Mouse (Mus musculus) intestine, embryonic 14.5 days (tissue): Measurements from ENCODE around the gene Atp1a1. TPM values are rescaled to one million over a fixed set of nuclear protein-coding genes. Genes with fewer than 3 reads are reported as not detected.

ENCODE experiments used
- ATAC-seq: fragments of 200-750 bp; cut with Nextera tagmentation; replicated peaks from 2 replicates; pipeline ENCODE4 v1.8.0; 2017; ENCODE audit warnings: low read depth, moderate number of reproducible peaks, moderate TSS enrichment, moderate library complexity; ENCODE audit not compliant: low FRiP score, low TSS enrichment
- DNase-seq: peaks from one replicate; pipeline ENCODE4 v3.0.0-alpha.2; 2018; ENCODE audit warnings: low spot score
- H3K27ac ChIP-seq: fragments of 300-500 bp; sonication (generic); 2 replicates; pipeline ENCODE4 v1.5.1; 2014; ENCODE audit warnings: low read depth, mild to moderate bottlenecking, control low read depth
- H3K27me3 ChIP-seq: fragments of 300-500 bp; sonication (generic); replicated peaks from 2 replicates; pipeline ENCODE4 v1.6.1; 2014; ENCODE audit warnings: low read length, control low read depth; ENCODE audit not compliant: control insufficient read depth, insufficient read depth
- H3K36me3 ChIP-seq: fragments of 300-500 bp; sonication (generic); 2 replicates; pipeline ENCODE4 v1.6.1; 2014; ENCODE audit warnings: low read length, control low read depth; ENCODE audit not compliant: control insufficient read depth, insufficient read depth
- H3K4me1 ChIP-seq: fragments of 300-500 bp; sonication (generic); replicated peaks from 2 replicates; pipeline ENCODE4 v1.6.1; 2014; ENCODE audit warnings: low read length, control low read depth, mixed read lengths; ENCODE audit not compliant: control insufficient read depth, insufficient read depth
- H3K4me2 ChIP-seq: fragments of 300-500 bp; sonication (generic); 2 replicates; pipeline ENCODE4 v1.6.1; 2014; ENCODE audit warnings: low read length
- H3K4me3 ChIP-seq: fragments of 300-500 bp; sonication (generic); 2 replicates; pipeline ENCODE4 v1.5.1; 2014; ENCODE audit warnings: low read depth, low read length, control low read depth, mixed read lengths
- H3K9ac ChIP-seq: fragments of 300-500 bp; sonication (generic); 2 replicates; pipeline ENCODE4 v1.6.1; 2014; ENCODE audit warnings: mild to moderate bottlenecking, low read length
- H3K9me3 ChIP-seq: fragments of 300-500 bp; sonication (generic); 2 replicates; pipeline ENCODE4 v1.6.1; 2016; ENCODE audit warnings: low read length, control low read depth; ENCODE audit not compliant: control insufficient read depth
- WGBS: fragments of 180-500 bp; shearing (Covaris S2); extraction: QIAGEN DNeasy Blood & Tissue Kit; methylation state at CpG from one replicate; pipeline ENCODE4 v1.1.7; 2014; 5-methylcytosine and 5-hydroxymethylcytosine counted together
- polyA plus RNA-seq: library from polyadenylated mRNA; unstranded; fragments of >200 nt; fragmentation: Nextera tagmentation; extraction: Ambion mirVana; gene quantifications from 2 replicates; pipeline ENCODE4 v1.2.1, GENCODE M21; 2014

Atp1a1 gene
- polyA plus RNA-seq, result 238 and 276 TPM in 2 replicates

DNA sequence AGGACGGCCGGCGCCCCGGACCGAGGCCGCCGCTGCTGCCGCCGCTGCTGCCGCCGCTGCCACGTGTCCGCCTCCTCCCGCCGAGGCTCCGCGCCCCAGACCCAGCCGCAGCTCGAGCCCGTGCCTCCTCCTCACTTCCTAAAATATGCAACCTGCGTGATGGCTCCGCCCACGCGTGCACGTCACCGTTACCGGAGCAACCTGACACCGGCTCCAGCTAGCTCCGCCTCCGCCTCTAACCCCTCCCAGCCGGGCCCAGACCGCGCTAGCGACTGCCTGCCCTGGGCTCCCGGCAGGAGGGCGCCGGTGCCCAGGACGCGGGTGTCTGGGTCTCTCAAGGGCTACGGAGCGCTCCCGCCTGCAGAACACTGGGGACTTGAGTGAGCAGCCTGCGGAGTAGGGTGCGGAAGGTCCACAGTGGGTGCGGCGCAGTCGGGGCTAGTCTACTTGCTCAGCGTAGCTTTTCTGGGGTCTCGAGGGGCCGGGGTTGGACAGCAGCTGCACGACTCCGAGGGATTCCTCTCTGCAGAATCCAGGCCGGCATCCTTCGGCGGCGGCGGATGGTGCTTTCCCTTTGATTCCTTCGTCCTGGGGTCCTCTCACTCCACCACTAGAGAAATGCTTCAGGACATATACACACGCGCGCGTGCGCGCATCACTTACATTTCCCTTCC lies at the start of gene Atp1a1:
Gene Atp1a1 (minus strand): TSS at position 135 of the 674 bp plus-strand sequence.
- ATAC-seq (peak; percentile 96), DNase-seq (peak; percentile 99)
- no peaks in the 10 kb centered on the region for H3K36me3 ChIP-seq

DNA sequence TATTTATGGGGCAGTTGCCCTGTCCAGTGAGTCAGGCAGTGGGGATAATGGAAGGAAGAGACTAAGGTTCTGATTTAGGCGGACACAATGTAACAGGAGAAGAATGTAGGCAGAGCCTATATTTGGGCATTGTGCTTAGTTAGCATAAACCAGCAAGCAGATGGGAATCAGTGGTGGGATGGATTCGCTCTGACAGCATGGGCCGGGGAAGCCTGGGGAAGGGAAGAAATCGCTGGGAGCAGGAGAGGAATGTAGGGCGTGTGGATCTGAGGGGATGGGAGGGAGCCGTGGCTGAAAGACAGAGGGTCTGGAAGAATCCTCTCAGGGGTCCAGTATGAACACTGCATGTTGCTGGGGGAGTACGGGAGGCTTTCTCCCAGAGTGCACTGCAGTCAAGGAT lies 49.0 kb upstream of the Atp1a1 start:
- Histone ChIP-seq H3K4me2 (no peak overlapping the region), H3K4me3 (no peak overlapping the region), H3K9ac (no peak overlapping the region), H3K4me1 (no peaks in the 10 kb centered on the region), H3K9me3 (no peaks in the 10 kb centered on the region), H3K36me3 (no peaks in the 10 kb centered on the region), H3K27ac (peak overlapping the region; percentile 24), H3K27me3 (no peaks in the 10 kb centered on the region)
- no peak for DNase-seq
- peak; percentile 40; the same call in 1 of the 2 replicates for ATAC-seq
- WGBS, result 26% methylated on average over 7 of the region's 7 CpGs

More for the DNA sequence above, at the start of gene Atp1a1:
- Histone ChIP-seq H3K9ac (peak within 1 kb of the TSS; percentile 98), H3K4me2 (peak within 1 kb of the TSS; percentile 72), H3K27me3 (no peaks in the 10 kb centered on the region), H3K9me3 (no peaks in the 10 kb centered on the region), H3K27ac (peak within 1 kb of the TSS; percentile 99), H3K4me3 (peak within 1 kb of the TSS; percentile 62), H3K4me1 (peaks cover 46% of the 10 kb centered on the region)
- WGBS, result under 1% methylated on average over 58 of the region's 64 CpGs

DNA sequence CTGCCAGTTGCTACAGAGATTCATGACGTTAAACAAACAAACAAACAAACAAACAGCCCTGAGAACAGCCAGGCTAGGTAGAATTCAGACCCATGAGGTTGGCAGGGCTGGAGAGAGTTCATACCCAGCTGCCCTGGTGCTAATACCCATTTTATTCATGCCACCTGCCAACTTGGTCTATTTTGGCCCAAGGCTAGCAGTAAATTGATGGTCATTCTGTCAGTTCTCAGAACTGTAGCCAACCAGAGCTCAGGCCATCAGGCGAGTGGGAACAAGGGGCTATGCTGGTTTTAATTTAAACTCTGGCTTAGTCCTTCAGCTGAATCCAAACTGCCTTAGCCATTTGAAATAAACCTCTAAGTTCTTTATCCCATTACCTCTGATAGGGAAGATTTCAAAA lies 48.5 kb upstream of the Atp1a1 start:
- WGBS, result 84% methylated on average over 2 of the region's 2 CpGs
- no peaks in the 10 kb centered on the region for H3K27me3 ChIP-seq
- H3K9me3 ChIP-seq, result no peaks in the 10 kb centered on the region

DNA sequence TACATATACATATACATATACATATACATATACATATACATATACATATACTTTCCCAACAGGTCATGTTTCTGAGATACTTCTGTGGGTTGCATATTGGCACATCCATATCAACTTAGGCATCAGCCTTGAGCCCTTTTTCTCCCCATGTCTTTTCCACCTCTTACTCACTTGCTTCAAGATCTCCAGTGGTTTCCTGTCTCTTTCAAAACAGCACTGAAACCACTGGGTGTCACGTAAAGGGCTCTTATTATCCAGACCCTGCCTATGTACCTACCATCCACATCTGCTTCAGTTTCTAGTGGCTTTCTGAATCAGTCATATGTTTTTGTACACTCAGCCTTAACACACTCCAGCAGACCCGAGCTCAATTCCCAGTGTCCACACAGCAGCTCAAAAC lies 45.8 kb upstream of the Atp1a1 start:
- ATAC-seq (no peak), DNase-seq (no peak)
- Histone ChIP-seq H3K9ac (no peak overlapping the region), H3K4me2 (no peak overlapping the region), H3K36me3 (no peaks in the 10 kb centered on the region), H3K27ac (no peak overlapping the region), H3K27me3 (no peaks in the 10 kb centered on the region), H3K9me3 (no peaks in the 10 kb centered on the region), H3K4me3 (no peak overlapping the region), H3K4me1 (no peaks in the 10 kb centered on the region)
- 79% methylated on average over 2 of the region's 2 CpGs for WGBS

More for the DNA sequence above, 48.5 kb upstream of the Atp1a1 start:
- DNase-seq (no peak), ATAC-seq (no peak)
- no peak overlapping the region for H3K4me3 ChIP-seq
- no peak overlapping the region for H3K27ac ChIP-seq
- H3K36me3 ChIP-seq, result no peaks in the 10 kb centered on the region
- H3K4me2 ChIP-seq, result no peak overlapping the region
- H3K9ac ChIP-seq, result no peak overlapping the region
- H3K4me1 ChIP-seq, result no peaks in the 10 kb centered on the region

DNA sequence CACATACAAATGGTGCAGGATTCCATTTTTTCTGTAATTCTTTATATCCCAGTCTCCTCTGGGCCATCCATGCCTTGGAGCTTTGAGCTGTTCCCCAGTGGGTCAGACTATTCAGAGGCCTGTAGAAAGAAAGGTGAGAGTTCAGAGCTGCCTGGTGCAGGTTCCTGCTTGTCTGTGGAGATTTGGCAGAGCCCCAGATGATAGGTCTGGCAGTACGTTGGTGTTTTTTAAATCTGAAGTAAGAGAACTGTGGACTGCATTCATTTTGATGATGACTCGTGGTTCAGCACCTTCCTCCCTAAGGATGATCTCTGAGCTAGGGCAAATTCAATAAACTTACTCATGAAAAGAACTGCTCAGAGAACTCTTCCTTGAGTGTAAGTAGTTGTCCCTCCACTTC lies 44.8 kb upstream of the Atp1a1 start:
- ATAC-seq, result no peak
- H3K36me3 ChIP-seq, result no peaks in the 10 kb centered on the region
- no peak overlapping the region for H3K4me3 ChIP-seq

DNA sequence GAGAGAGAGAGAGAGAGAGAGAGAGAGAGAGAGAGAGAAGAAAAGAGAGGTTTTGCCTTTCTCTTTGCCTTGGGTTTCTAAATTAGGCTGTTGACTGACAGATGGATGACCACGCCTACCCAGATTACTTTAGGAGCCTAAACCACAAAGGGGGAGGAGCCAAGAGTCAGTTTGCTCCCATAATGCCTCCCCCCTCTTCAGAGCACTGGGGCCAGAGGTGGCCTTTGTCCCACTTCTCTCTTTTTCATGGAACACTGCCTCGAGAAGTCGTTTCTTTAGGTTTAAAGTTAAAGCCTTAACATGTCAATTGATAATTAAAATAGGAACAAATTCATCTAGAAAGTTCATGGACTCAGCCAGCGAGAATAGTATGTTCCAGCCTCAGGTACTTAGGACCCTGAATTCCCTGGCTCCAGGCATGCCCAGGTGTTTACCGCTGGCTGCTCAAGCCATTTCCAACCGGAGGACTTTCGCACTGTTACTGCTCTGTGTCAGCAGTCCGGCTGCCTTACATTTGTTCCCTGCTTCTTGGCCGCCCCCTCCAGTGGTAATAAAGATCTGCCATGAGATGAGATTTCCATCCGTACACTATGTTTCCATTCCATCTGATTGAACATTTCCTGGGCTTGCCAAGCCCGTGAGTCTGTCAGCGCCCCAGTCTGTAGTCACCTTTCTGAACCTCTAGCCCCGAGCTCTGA lies 43.8 kb upstream of the Atp1a1 start:
- no peak overlapping the region for H3K27ac ChIP-seq
- 70% methylated on average over 13 of the region's 13 CpGs for WGBS
- no peak overlapping the region for H3K9ac ChIP-seq
- no peak overlapping the region for H3K4me3 ChIP-seq
- H3K27me3 ChIP-seq, result no peaks in the 10 kb centered on the region
- no peaks in the 10 kb centered on the region for H3K4me1 ChIP-seq
- ATAC-seq (no peak), DNase-seq (no peak)
- H3K9me3 ChIP-seq, result no peaks in the 10 kb centered on the region
- H3K36me3 ChIP-seq, result no peaks in the 10 kb centered on the region
- no peak overlapping the region for H3K4me2 ChIP-seq

More for the DNA sequence above, 44.8 kb upstream of the Atp1a1 start:
- Histone ChIP-seq H3K27me3 (no peaks in the 10 kb centered on the region), H3K4me1 (no peaks in the 10 kb centered on the region), H3K27ac (no peak overlapping the region), H3K4me2 (no peak overlapping the region), H3K9me3 (no peaks in the 10 kb centered on the region), H3K9ac (no peak overlapping the region)
- WGBS, result 44% methylated on average over 2 of the region's 2 CpGs
- no peak for DNase-seq

DNA sequence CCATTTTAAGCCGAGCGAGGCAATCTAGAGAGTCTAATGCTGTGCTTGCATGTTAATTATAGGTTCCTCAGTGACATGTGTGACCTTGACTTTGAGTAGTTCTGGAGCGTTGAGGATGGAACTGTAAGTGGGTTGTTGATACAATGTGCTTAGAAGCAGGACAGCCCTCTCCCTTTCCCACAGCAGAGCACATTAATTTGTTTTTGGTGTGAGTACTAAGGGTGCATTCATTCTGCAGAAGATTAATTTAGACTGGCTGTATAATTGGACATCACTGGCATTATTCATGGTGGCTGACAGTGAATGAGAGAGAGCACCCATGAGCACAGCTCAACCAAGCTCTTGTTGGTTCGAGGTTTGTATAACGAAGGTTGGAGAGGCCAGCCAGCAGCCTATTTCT lies 42.3 kb upstream of the Atp1a1 start:
- no peak overlapping the region for H3K27ac ChIP-seq
- no peak overlapping the region for H3K4me2 ChIP-seq
- DNase-seq (no peak), ATAC-seq (no peak)
- no peaks in the 10 kb centered on the region for H3K9me3 ChIP-seq
- H3K9ac ChIP-seq, result no peak overlapping the region
- H3K4me3 ChIP-seq, result no peak overlapping the region
- H3K36me3 ChIP-seq, result no peaks in the 10 kb centered on the region
- 67% methylated on average over 5 of the region's 5 CpGs for WGBS
- H3K4me1 ChIP-seq, result no peaks in the 10 kb centered on the region
- no peaks in the 10 kb centered on the region for H3K27me3 ChIP-seq

DNA sequence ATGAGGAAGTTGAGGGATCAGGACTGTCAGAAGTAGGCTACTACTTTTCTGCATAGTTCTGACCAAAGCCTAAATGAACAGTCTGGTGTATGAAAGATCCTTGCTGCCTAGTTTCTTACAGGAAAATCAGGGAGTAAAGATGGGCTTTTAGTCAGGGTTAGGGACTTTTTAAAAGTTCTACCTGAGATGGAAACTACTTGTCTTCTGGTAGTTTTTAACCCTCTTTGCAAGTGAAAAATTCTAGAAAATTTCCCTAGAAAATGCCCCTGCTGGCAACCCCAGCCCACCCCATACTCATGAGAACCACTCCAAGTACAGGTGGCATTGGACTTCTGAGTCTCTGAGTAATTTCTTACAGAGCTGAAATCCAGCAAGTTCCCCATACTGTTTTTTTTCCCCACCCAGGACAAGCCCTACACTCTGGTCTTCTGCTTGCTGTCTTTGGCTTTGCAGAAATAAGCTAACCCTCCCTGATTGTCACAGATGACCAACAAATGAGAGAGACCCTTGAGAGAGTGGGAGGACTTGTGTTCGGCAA lies 41.2 kb upstream of the Atp1a1 start:
- Histone ChIP-seq H3K36me3 (no peaks in the 10 kb centered on the region), H3K27ac (no peak overlapping the region), H3K4me1 (no peaks in the 10 kb centered on the region), H3K9me3 (no peaks in the 10 kb centered on the region), H3K9ac (no peak overlapping the region), H3K4me2 (no peak overlapping the region), H3K27me3 (no peaks in the 10 kb centered on the region), H3K4me3 (no peak overlapping the region)
- DNase-seq (no peak), ATAC-seq (no peak)
- 84% methylated on average over 1 of the region's 1 CpGs for WGBS
